Mouse (Mus musculus) layer of hippocampus, adult 2 months (tissue): ENCODE results near the gene Pitpnm2. TPM values are rescaled to one million over a fixed set of nuclear protein-coding genes. Genes with fewer than 3 reads are reported as not detected.
"Not testable (repeated sequence)": the region's sequence is repeated elsewhere in the genome, so short reads cannot be mapped to it uniquely, and the experiment has no call there.

Experiments
- DNase-seq, 2 experiments: peaks; one replicate each; pipeline ENCODE4 v3.0.0; 2022; ENCODE audit warnings: low spot score in 2 of 2
- H3K27ac ChIP-seq: fragments of 200-600 bp; 2 replicates; pipeline ENCODE4 v1.8.1; 2022
- H3K4me3 ChIP-seq: fragments of 200-600 bp; 2 replicates; pipeline ENCODE4 v1.8.1; 2022; ENCODE audit warnings: mild to moderate bottlenecking
- CTCF ChIP-seq: fragments of 200-600 bp; conservative IDR thresholded peaks from 2 replicates; pipeline ENCODE4 v1.8.1; 2022; ENCODE audit warnings: antibody characterized with exemption, mild to moderate bottlenecking, moderate library complexity
- long read RNA-seq, 2 experiments: library from polyadenylated mRNA; stranded (forward); transcript quantifications; one replicate each; pipeline ENCODE4 v2.0.0; 2021; ENCODE audit warnings: borderline mapping rate in 2 of 2
- total RNA-seq, 2 experiments: library from RNA; stranded (reverse); gene quantifications; 2 replicates each; pipeline ENCODE4 v1.2.3; 2021

The Pitpnm2 gene
- total RNA-seq: 100 to 1,000 TPM; 379 to 394 TPM
- long read RNA-seq, experiment 1, full-length matches to known transcripts: 16 of 99 reads
- long read RNA-seq, experiment 1, partial matches to known transcripts: 29 of 99 reads
- long read RNA-seq, experiment 1, other reads (novel, unspliced or antisense): 54 of 99 reads
- long read RNA-seq, experiment 2, full-length matches to known transcripts: 34 of 155 reads
- long read RNA-seq, experiment 2, partial matches to known transcripts: 42 of 155 reads
- long read RNA-seq, experiment 2, other reads (novel, unspliced or antisense): 79 of 155 reads

DNA sequence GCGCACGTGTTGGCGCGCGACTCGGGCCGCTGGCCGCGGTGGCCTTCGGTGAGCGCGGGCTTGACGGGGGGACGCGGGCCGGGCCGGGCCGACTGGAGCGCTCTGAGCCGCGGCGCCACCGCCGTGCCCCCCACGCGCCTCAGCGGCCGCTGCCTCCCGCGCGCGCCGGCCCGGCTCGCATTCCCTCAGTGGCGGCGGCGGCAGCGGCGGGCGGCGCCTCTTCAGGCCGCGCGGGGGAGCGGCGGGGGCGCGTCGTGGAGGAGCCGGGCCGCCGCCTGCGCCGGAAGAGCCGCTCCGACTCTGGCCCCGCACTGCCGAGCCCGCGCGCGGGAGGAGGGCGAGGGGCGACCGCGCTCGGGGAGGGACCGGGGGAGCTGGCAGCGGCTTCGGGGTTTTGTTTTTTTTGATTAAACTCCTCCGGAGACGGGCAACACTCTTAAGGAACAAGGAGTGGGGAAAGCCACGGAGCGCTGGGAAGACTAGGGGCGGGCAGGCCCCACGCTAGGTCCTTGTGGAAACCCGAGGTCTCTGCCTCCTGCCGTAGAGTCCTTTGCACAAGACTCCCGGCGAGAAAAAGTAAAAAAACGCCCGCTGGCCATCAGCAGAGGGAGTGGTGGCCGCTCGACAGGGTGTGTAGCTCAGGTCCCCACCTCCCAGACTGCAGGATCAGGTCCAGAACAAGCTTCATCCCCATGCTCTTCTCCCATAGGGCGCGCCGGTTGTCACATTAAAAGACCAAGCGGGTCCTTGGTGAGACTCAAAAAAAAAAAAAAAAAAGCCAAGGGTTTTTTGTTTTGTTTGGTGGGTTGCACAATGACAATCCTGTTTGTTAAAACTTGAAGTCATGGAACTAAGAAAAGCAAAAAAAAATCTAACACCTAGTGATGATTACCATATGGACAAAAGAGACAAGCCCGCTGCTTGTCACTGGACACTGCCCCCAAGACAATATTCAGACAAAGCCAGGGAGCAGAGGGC, at the start of gene Pitpnm2:
Gene Pitpnm2 (minus strand): TSS at position 147 of the 978 bp plus-strand sequence.
- Histone ChIP-seq H3K27ac (peak within 1 kb of the TSS; percentile 93), H3K4me3 (peak within 1 kb of the TSS; percentile 67)
- no peak for TF ChIP-seq CTCF
- DNase-seq: no peak

DNA sequence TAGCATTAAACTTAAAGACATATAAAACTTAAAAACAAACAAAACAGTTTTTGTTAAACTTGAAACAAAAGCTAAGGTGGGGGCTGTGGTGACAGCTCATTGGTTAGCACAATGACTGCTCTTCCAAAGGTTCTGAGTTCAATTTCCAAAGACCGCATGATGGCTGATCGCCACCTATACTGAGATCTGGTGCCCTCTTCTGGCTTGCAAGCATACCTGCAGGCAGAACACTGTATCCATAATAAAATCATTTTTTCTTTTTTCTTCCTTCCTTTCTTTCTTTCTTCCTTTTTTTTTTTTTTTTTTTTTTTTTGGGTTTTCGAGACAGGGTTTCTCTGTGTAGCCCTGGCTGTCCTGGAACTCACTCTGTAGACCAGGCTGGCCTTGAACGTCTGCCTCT, 49.7 kb upstream of the Pitpnm2 start:
- TF ChIP-seq CTCF: peak; percentile 77
- not testable (repeated sequence) for H3K4me3 ChIP-seq, H3K27ac ChIP-seq, DNase-seq

DNA sequence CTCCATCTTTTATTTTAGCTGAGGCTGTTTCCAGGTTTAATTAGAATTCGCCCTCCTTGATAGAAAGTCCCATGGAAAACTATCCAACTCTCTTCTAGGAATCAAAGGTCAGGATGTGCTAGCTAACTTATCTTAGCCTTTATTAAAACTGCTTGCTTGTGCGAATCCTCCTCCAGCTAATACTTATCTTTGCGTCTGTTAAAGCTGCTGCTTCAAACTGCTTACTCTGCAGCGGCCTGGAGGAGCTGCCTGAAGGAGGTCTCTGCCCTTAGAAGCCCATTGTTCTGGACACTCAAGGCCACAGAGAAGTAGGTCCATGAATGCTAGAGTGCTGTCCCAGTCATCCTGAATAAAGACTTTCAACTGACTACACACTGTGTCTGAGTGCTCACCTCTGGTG, 46.9 kb upstream of the Pitpnm2 start:
- H3K27ac ChIP-seq: no peak overlapping the region
- H3K4me3 ChIP-seq: no peak overlapping the region
- no peak for DNase-seq
- TF ChIP-seq CTCF: no peak

DNA sequence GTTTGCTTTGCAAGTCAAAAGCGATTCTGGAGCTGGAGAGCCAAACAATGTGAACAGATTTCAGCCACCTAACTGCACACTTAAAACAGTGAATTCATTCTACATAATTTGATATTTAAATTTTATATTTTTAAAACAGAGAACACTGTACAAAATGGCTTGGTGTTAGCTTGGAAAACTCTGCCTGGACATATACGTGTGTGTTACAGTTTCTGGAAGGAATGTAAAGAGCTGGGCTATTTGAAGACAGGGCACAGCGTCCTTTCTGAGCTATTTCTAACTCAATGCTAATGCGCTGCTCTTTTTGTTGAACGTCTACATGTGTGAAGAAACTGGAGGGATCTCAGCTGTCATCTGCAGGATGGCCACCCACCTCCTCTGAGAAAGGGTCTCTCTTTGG, 44.4 kb upstream of the Pitpnm2 start:
- no peak for DNase-seq
- Histone ChIP-seq H3K27ac (no peak overlapping the region), H3K4me3 (no peak overlapping the region)
- TF ChIP-seq CTCF: no peak

DNA sequence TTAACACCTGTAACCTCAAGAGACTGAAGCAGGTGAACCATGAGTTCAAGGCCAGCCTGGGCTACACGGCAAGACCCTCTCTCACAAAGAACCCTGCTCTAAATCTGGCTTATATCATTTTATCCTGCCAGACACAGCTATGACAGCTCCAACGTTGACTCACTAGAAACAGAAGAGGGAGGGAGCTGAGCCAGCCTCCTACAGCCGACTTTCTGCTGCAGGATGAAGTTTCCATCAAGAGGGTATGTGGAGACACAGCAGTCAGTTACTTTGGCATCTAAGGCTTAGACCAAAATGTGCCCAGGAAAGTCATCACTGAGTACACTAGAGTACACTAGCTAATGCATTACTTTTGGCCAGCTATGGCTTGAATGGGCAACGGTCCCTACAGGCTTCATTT, 40.7 kb upstream of the Pitpnm2 start:
- no peak overlapping the region for H3K4me3 ChIP-seq
- peak in 1 of 2 experiments; percentile 13 for DNase-seq
- TF ChIP-seq CTCF: no peak
- H3K27ac ChIP-seq: no peak overlapping the region

DNA sequence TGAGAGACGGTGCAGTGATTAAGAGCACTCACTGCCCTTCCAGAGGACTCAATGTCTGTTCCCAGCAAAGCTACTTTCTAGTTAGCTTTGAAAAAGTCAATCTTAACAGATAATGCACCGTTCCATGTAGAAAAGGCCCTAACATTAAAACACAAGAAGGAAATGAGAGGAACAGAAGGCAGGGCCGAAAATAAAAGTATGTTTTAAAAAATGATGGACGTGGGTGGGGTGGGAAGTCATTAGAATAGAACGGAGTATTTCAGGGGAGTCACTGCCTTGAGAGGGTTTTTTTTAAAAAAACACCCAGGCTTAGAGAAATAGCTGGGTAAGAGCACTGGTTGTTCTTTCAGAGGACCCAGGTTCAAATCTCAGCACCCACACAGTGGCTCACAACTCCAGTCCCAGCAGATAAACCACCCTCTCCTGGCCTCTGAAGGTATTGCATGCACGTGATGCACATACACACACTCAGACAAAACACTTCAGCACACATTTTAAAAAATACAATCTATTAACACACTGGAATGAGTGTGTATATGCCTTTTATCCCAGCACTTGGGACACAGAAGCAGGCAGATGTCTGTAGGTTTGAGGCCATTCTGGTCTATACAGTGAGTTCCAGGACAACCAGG, 38.2 kb upstream of the Pitpnm2 start:
- Histone ChIP-seq H3K4me3 (no peak overlapping the region), H3K27ac (no peak overlapping the region)
- TF ChIP-seq CTCF: peak; percentile 54
- no peak for DNase-seq

DNA sequence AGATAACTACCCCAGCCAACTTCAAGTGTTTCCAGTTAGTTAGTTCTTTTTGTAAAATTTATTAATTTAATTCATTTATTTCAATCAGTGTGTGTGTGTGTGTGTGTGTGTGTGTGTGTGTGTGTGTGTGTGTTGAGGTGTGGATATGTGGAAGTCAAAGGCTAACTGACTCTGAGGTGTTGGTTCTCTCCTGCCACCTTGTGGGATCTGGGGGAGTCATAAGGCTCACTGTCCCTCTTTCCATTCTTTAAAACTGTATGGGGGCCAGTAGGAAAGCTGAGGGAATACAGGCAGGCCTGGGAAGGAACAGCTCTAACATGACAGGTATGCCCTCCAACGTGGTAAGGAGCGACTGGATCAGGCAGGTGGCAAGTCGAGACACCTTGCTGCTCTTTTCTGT, 34.8 kb upstream of the Pitpnm2 start:
- TF ChIP-seq CTCF: peak; percentile 42
- no peak overlapping the region for H3K4me3 ChIP-seq
- no peak overlapping the region for H3K27ac ChIP-seq
- no peak for DNase-seq

DNA sequence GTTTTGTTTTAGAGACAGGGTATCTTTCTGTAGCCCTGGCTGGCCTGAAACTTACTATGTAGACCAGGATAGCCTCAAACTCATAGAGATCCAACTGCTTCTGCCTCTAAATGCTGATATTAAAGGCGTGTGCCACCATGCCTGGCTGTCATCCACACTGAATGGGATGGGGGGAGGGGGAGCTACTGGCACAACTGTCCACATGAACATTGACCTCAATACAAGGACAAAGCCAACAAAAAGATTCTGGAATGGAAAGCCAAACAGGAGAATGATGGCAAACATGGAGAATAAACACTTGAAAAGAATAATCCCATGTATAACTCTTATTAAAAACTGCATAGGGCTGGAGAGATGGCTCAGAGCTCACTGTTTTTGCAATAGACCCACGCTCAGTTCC, 33.3 kb upstream of the Pitpnm2 start:
- Histone ChIP-seq H3K4me3 (no peak overlapping the region), H3K27ac (no peak overlapping the region)
- TF ChIP-seq CTCF: no peak
- DNase-seq: no peak

DNA sequence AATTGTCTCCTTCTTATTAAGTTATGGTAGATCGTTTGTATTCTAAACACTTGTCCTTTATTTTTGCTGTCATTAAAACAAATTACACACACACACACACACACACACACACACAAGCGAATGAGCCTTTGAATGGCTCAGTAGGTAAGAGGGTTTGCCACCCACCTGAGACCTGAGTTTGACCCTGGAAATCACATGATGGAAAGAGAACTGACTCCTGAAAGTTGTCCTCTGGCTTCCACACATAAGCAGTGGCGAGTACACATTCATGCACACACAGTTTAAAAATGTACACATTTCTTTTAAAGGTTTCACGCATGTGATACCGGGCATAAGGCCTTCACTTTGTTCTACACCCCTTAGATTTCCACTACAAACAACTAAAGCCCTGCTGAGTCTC, 20.7 kb upstream of the Pitpnm2 start:
- no peak for TF ChIP-seq CTCF
- no peak for DNase-seq
- Histone ChIP-seq H3K4me3 (no peak overlapping the region), H3K27ac (no peak overlapping the region)

DNA sequence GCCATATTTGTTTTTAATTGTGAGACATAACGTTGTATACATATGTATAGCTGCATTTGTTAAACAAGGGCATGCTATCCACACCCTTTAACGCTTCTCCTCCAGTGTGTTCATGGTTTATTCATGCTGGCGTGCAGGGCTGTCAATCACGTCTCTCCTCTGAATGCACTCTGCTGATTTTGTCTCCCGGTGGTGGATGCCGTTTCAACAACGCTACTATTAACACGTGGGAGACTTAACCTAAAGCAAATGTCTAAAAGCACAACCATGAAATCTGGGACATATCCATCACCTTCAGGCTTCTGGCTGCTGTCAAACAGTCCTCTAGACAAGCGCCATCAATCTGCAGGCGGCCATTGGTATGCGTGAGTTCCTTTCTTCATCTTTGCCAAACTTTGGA, 20.1 kb upstream of the Pitpnm2 start:
- TF ChIP-seq CTCF: no peak
- H3K4me3 ChIP-seq: no peak overlapping the region
- DNase-seq: no peak
- no peak overlapping the region for H3K27ac ChIP-seq

DNA sequence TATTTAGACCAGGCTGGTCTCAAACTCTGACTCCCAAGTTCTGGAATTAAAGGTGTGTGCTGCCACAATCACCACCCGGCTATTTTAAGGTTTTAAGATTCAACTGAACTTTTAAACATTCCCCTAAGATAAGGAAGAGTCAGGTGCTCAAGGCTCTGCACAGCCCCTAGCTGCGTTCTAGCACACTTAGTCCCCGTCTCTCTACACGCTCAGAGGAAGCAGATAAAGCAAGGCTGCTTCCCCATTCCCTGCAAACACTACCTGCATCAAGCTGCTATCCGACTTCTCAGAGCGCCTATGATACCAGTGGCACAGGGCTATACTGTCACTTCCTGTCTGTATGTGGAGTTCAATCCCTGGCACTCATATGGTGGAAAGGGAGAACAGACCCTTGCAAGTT, 18.1 kb upstream of the Pitpnm2 start:
- TF ChIP-seq CTCF: no peak

DNA sequence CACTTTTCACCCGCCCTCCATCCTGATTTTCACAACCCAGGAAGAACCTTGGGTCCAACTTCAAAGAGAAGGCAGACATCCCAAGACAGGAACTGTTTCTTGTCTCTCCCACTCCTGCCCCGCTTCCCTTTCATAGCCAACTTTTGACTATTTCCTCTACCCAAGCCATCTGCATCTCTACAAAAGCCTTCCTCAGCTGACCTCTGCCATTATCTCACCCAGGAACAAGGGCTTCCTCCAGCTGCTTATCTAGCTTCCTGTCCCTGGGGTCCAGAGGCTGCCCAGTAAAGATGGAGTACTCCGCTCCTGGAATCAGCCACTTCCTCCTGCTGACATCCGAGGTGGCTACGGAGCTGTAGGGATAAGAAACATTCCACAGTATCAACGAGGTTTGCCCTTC, 17.3 kb upstream of the Pitpnm2 start:
- TF ChIP-seq CTCF: no peak
- no peak overlapping the region for H3K27ac ChIP-seq
- H3K4me3 ChIP-seq: no peak overlapping the region
- no peak for DNase-seq

More for the DNA sequence above, 18.1 kb upstream of the Pitpnm2 start:
- Histone ChIP-seq H3K4me3 (no peak overlapping the region), H3K27ac (no peak overlapping the region)
- no peak for DNase-seq

DNA sequence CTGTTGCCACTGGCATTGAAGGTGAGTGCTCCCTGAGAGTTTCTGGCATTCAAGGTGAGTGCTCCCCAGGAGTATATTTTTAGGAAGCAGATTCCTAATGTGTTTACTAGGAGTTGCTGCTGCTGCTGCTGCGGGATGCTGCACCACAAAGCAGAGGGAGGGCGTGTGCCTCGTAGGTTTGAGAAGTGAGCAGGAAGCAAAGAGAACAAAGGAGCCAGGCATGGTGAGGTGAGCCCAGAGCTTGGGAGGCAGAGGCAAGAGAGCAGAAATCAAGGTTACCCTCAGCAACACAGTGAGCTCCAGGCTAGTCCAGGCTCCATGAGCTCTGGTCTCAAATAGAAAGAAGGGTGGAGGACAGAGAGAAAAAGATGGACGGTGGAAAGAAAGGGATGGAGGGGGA, 13.7 kb upstream of the Pitpnm2 start:
- H3K27ac ChIP-seq: no peak overlapping the region
- no peak overlapping the region for H3K4me3 ChIP-seq
- DNase-seq: no peak
- no peak for TF ChIP-seq CTCF
